Mouse (Mus musculus): ENCODE results near the gene Iffo1.

The Iffo1 gene

DNA sequence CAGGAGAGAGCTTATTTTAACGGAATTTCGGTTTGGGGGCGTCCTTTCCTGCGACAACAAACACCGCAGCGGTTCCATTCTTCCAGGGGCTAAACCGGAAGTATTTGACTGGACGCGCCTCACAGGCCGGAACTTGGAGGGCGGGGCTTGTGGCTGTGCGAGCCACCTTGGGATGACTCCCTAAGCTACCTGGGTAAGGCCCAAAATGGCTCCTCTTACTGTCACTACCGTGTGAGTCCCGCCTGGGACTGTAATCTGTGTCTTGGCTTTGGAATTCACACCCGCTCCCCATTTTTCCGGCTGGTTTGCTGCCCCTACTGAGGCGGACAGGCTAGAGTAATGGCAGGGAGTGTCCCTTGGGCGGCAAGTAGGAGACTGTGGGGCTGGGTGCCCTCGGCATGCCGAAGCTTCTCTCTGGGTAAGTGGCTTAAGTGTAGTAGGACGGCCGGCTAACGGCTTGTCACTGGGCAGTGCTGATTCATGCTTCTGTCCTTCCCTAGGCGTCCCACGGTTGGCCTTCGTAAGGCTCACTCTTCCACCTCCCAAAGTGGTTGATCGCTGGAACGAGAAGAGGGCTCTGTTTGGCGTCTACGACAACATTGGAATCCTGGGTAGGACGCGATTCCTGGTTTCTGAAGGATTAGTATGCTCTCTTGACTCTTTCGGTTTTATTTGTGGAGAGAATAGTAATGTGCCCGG is 47.1 kb downstream of the Iffo1 start:
- peak; percentile 89 for DNase-seq (ENCODE audit: low spot score)

DNA sequence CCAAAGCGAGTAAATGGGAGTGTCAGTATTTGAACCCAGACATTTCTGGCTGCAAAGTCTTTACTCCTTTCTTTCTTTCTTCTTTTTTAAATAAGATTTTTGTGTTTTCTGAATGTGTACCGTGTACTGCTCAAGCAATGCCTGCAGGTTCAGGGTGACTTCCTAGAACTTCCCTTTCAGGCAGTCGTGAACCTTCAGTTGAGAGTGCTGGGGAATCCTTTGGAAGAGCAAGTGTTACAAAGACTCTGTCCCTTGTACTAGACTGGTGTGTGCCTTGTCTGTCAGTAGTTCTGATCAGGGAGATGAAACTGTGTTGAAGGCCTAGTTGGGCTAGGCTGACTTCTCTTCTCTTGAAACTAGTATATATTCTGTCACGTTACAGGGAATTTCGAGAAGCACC is 47.8 kb downstream of the Iffo1 start:
- DNase-seq (ENCODE audit: low spot score), result no peak

DNA sequence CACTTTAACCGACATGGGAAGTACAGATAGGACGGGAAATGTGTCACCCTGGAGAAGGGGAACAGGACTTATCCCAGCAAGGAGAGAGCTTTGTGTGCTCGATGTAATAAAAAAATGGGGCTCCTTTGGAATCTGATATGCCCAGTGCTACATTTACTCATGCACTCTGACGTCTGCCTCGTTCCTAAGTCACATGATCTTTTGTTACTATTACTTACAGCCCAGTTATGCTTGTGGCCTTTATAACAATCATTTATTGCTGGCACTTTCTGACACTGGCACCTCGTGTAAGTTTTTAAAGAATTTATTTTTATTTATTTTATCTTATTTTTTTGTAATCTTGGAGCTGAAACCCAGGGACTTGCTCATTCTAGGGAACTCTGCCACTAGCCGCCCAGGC is 48.3 kb downstream of the Iffo1 start:
- no peak for DNase-seq (ENCODE audit: low spot score)

DNA sequence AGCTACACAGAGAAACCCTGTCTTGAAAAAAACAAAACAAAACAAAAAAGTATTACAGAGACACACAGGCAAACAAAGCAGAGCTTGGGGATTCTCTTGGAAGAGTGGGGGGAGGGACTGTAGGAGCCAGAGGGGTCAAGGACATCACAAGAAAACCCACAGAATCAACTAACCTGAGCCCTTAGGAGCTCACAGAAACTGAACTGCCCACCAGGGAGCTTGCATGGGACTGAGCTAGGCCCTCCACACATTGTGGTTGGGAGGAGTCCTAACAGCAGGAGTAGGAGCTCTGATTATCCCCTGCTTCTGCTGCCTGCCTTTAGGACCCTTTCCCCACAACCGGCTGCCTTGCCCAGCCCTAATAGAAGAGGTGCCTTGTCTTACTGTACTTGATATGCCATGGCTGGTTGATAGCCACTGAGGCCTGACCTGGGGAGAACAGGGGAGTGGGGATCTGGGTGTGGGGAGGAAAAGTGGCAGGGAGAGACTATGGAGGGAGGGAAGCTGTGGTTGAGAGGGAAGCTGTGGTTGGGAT is 50.6 kb downstream of the Iffo1 start:
- DNase-seq (ENCODE audit: low spot score), result no peak

DNA sequence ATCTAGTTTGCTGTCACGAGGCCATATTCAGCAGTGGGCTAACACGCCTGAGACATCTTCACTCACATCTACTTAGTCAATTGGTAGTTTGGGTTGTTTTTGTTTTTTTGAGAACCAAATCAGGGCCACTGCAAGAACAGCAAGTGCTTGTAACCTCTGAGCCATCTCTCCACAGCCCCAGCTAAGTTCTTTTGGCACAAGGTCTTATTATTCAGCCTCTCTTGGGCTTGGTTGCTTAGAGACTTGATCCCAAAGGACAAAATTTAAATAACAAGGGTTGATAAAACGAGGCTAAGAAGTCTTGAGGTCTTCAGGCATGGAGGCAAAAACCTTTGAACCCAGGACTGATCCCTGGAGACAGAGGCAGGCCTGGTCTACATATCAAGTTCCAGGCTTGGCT is 51.3 kb downstream of the Iffo1 start:
- no peak for DNase-seq (ENCODE audit: low spot score)

DNA sequence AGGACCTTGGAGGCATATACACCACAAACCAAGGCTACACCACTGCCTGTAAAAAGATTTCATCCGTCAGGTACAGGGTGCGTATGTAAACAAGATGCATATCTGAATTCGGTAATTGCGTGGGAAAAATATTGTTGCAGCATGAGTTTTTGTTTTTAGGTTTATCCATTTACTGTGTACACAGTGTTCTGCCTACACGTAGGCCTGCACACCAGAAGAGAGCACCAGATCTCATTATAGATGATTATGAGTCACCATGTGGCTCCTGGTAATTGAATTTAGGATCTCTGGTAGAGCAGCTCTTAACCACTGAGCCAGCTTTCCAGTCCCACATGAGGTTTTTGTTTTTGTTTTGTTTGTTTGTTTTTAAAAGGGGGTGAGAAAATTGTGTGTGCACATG is 52.1 kb downstream of the Iffo1 start:
- no peak for DNase-seq (ENCODE audit: low spot score)

DNA sequence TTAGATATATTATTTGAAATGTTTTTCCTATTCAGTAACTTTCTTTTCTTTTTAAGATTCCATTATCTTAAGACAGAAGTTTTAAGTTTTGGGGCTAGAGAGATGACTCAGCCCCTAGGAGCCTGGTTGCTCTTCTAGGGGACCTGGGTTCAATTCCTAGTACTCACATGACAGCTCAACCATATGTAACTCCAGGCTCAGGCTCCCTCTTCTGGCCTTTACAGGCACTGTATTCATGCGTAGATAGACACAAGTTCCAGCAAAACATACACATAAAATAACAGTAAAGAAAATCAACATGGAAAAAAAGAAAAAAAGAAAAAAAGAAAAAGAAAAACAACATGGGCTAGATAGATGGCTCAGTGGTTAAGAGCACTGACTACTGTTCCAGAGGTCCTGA is 65.4 kb downstream of the Iffo1 start:
- no peak for DNase-seq (ENCODE audit: low spot score)

Measured in urinary bladder, postnatal 25 days (tissue).